Mouse (Mus musculus) adrenal gland, adult 2 months (tissue): ENCODE data around the gene Gm8020. TPM values are rescaled to one million over a fixed set of nuclear protein-coding genes. Genes with fewer than 3 reads are reported as not detected.
"Not testable (repeated sequence)": the region's sequence is repeated elsewhere in the genome, so short reads cannot be mapped to it uniquely, and the experiment has no call there.

Experiments
- DNase-seq: peaks from one replicate; pipeline ENCODE4 v3.0.0; 2021
- long read RNA-seq: library from polyadenylated mRNA; stranded (forward); transcript quantifications from one replicate; pipeline ENCODE4 v2.0.0, GENCODE M21; 2021
- polyA plus RNA-seq: library from polyadenylated mRNA; depleted of rRNA; stranded (reverse); fragments of >200 nt; gene quantifications from 2 replicates; pipeline ENCODE4 v1.2.3, GENCODE M21; 2012; rRNA removed
- total RNA-seq, 2 experiments: library from RNA; stranded (reverse); gene quantifications; 2 replicates each; pipeline ENCODE4 v1.2.3; 2021

The Gm8020 gene
- not detected for total RNA-seq
- polyA plus RNA-seq: not detected in 2 replicates
- long read RNA-seq: 0 reads

DNA sequence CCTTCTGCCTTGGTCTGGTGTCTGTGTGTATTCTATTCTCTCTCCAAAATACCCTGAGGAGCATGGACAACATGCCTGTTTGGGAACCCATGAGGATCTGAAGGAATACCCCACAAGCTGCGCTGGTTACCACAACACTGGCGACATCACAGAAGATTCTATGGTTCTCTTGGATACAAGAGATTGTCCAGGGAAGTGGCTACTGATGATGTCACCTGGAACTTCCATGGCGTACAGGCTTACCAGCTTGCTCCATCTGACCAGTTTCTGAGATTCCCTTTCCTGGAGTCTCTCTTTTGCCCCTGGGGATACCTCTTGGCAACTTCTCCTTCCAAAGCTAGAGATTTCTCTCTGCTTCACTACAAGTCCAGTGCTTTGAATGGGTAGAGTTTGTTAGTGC is at the start of gene Gm8020:
TSS of gene Gm8020 (minus strand) at position 101 of the 400 bp plus-strand sequence.
- DNase-seq: not testable (repeated sequence)

GRCm38 (mm10) chr14:42543170-42543701 is 41.1 kb upstream of the Gm8020 start:
- DNase-seq: peak; percentile 40

DNA sequence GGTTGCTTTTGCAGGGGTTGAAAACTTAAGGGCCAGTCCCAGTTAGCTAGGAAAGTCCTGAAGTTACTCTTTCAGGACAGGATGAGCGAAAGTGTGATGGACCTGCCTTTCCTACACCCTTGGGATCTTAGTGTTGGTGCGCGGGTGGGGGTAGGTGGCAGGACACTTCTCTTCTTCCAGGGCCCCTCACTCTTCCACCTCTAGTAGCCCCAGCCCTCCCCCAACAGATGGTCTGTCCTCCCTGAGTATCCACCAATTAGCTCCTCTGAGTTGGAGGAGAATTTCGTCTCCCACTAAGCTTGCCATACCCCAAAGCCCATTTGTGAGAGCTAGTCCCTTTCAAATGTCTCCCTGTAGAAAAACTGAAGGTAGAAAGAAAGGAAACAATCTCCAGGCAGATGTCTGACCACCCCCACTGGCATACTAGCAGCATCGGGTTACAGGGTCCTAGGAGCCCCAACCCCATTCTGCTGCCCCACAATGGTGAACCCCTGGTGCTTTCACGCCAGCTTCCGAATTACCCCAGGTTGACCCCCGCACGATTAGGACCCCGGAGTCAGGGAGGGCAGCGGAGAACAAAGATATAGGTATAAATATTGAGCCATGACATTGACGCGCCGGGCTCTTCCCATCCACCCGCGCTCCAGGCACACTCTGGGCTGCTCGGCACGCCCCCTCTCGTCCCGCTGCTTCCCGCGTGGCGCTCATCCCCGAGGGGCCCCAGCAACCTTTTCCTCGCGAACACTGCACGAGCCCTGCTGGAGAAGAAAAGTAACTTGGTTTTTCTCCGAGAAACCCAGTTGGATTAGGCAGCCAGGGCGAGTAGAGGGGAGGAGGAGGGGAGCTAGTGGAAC is 40.4 kb upstream of the Gm8020 start:
- DNase-seq: not testable (repeated sequence)

DNA sequence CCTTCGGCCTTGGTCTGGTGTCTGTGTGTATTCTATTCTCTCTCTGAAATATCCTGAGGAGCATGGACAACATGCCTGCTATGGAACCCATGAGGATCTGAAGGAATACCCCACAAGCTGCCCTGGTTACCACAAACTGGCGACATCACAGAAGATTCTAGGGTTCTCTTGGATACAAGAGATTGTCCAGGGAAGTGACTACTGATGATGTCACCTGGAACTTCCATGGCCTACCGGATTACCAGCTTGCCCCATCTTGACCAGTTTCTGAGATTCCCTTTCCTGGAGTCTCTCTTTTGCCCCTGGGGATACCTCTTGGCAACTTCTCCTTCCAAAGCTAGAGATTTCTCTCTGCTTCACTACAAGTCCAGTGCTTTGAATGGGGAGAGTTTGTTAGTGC is 22.0 kb upstream of the Gm8020 start, which contains the start of gene Gm8024:
TSS of gene Gm8024 (minus strand) at position 101 of the 400 bp plus-strand sequence.
- not testable (repeated sequence) for DNase-seq

DNA sequence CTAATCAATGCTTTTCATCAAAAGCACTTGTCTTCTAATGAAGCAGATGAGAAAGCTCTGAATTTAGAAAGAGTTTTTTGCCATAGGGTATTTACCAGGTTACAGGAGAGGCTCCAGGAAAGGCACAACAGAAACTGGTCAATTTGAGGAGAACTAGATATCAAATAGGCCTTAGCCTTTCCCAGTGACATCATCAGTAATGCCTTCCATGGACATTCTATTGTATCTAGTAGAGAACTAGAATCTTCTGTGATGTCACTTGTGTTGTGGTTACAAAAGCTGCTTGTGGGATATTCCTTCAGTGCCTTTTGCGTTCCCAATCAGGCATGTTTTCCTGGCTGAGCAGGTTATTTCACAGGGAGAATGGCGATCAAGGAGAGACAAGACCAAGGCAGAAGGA is 38.6 kb downstream of the Gm8020 start, which contains the start of gene Gm8011:
TSS of gene Gm8011 (plus strand) at position 301 of the 400 bp plus-strand sequence.
- not testable (repeated sequence) for DNase-seq

Other genes starting within 250 kb of the Gm8020 start
- not detected for gene Gm17026, start 242.3 kb downstream of the Gm8020 start, total RNA-seq
- not detected in 2 replicates for gene Gm17026, start 242.3 kb downstream of the Gm8020 start, polyA plus RNA-seq
- gene Gm9611, start 205.0 kb downstream of the Gm8020 start, total RNA-seq: not detected
- not detected in 2 replicates for gene Gm9611, start 205.0 kb downstream of the Gm8020 start, polyA plus RNA-seq
- gene Gm7995, start 192.1 kb downstream of the Gm8020 start, total RNA-seq: not detected
- not detected in 2 replicates for gene Gm7995, start 192.1 kb downstream of the Gm8020 start, polyA plus RNA-seq
- not detected for gene Gm8005, start 62.7 kb downstream of the Gm8020 start, total RNA-seq
- not detected in 2 replicates for gene Gm8005, start 62.7 kb downstream of the Gm8020 start, polyA plus RNA-seq
- not detected for gene Gm8011, start 38.5 kb downstream of the Gm8020 start, total RNA-seq
- gene Gm8011, start 38.5 kb downstream of the Gm8020 start, polyA plus RNA-seq: not detected in 2 replicates
- gene Gm8024, start 21.9 kb upstream of the Gm8020 start, total RNA-seq: not detected
- gene Gm8024, start 21.9 kb upstream of the Gm8020 start, polyA plus RNA-seq: not detected in 2 replicates
- gene Gm17124, start 97.5 kb upstream of the Gm8020 start, total RNA-seq: not detected
- gene Gm17124, start 97.5 kb upstream of the Gm8020 start, polyA plus RNA-seq: not detected in 2 replicates
- gene Gm3633, start 139.6 kb upstream of the Gm8020 start, total RNA-seq: not detected
- gene Gm3633, start 139.6 kb upstream of the Gm8020 start, polyA plus RNA-seq: not detected in 2 replicates
- not detected for gene Gm10378, start 153.6 kb upstream of the Gm8020 start, total RNA-seq
- not detected in 2 replicates for gene Gm10378, start 153.6 kb upstream of the Gm8020 start, polyA plus RNA-seq